17 mouse cellular contexts compared by ENCODE assay signal in genomic region chr2:145680762-145681161, GRCm38 (mm10). TPM values are rescaled to one million over a fixed set of nuclear protein-coding genes. Genes with fewer than 3 reads are reported as not detected.
DNase-seq lines count a peak whose midpoint lies in the region; ATAC-seq lines count a peak whose summit lies in the region.
"Had no signal": no experiment of that assay in that cellular context is flagged by ENCODE, and none has a peak within 500 bp of the region (broad histone marks: within the 10 kb centered on the region; RNA-seq: fewer than 3 reads in every experiment).

No protein-coding gene starts in this region.

- 53% methylated on average over 9 of the region's 9 CpGs for whole genome bisulfite sequencing in kidney, embryonic 15.5 days
- 74% methylated on average over 9 of the region's 9 CpGs for WGBS in embryonic facial prominence, embryonic 14.5 days
- 63% methylated on average over 9 of the region's 9 CpGs for WGBS in intestine, embryonic 15.5 days
- 69% methylated on average over 9 of the region's 9 CpGs for WGBS in stomach, embryonic 14.5 days

- no peak overlapping the region for H3K4me3 ChIP-seq in kidney, embryonic 15.5 days (replicated peaks)
- no peak overlapping the region for H3K4me3 ChIP-seq in embryonic facial prominence, embryonic 14.5 days (ENCODE audit: low read depth, low read length)
- H3K4me3 ChIP-seq in intestine, embryonic 15.5 days (replicated peaks), result no peak overlapping the region
- no peak overlapping the region for H3K4me3 ChIP-seq in stomach, embryonic 14.5 days (ENCODE audit: low read depth, low read length)
- H3K4me3 ChIP-seq: left cerebral cortex, adult 2 months; liver, embryonic 13.5 days; neural tube, embryonic 15.5 days had no signal

- DNase-seq in kidney, postnatal 10 days, result no peak
- no peak for DNase-seq in embryonic facial prominence, embryonic 14.5 days (ENCODE audit: low spot score)
- DNase-seq in layer of hippocampus, adult 8-10 months (ENCODE audit: low spot score in 2 of 2), result no peak
- DNase-seq in T-cell, adult 2 months (ENCODE audit: low spot score), result no peak
- DNase-seq: adrenal gland, adult 8-10 months; cerebellum, adult 9-10 months; liver, embryonic 13.5 days; right cerebral cortex, postnatal 25 days; thymus, postnatal 14 days had no signal

- H3K9me3 ChIP-seq in kidney, embryonic 15.5 days (replicated peaks), result no peaks in the 10 kb centered on the region
- no peaks in the 10 kb centered on the region for H3K9me3 ChIP-seq in embryonic facial prominence, embryonic 14.5 days (ENCODE audit: control insufficient read depth, low read length)
- no peaks in the 10 kb centered on the region for H3K9me3 ChIP-seq in intestine, embryonic 15.5 days
- H3K9me3 ChIP-seq in stomach, embryonic 14.5 days (ENCODE audit: control insufficient read depth, low read depth, low read length), result no peaks in the 10 kb centered on the region
- H3K9me3 ChIP-seq: liver, embryonic 13.5 days; neural tube, embryonic 15.5 days had no signal

- H3K4me1 ChIP-seq in kidney, embryonic 15.5 days, result peaks cover 85% of the 10 kb centered on the region
- peaks cover 40% of the 10 kb centered on the region for H3K4me1 ChIP-seq in embryonic facial prominence, embryonic 14.5 days (ENCODE audit: control insufficient read depth, insufficient read depth, low read length)
- peaks cover 27% of the 10 kb centered on the region for H3K4me1 ChIP-seq in intestine, embryonic 15.5 days (replicated peaks)
- peaks cover 40% of the 10 kb centered on the region for H3K4me1 ChIP-seq in stomach, embryonic 14.5 days (ENCODE audit: control insufficient read depth, insufficient read depth, low read length)

- H3K9ac ChIP-seq in kidney, embryonic 15.5 days, result 0 out of 2 replicates have a peak overlapping the region, but pooled peaks have one; percentile 7
- no peak overlapping the region for H3K9ac ChIP-seq in embryonic facial prominence, embryonic 14.5 days (ENCODE audit: low read depth, low read length)
- no peak overlapping the region for H3K9ac ChIP-seq in intestine, embryonic 15.5 days
- no peak overlapping the region for H3K9ac ChIP-seq in stomach, embryonic 14.5 days (replicated peaks; ENCODE audit: low read depth, low read length)
- H3K9ac ChIP-seq: liver, embryonic 13.5 days; neural tube, embryonic 15.5 days had no signal

- no peak overlapping the region for H3K4me2 ChIP-seq in kidney, embryonic 15.5 days
- H3K4me2 ChIP-seq in embryonic facial prominence, embryonic 14.5 days (ENCODE audit: low read depth, low read length), result no peak overlapping the region
- H3K4me2 ChIP-seq in intestine, embryonic 15.5 days (replicated peaks), result no peak overlapping the region
- H3K4me2 ChIP-seq in stomach, embryonic 14.5 days (replicated peaks; ENCODE audit: low read depth, low read length), result no peak overlapping the region
- H3K4me2 ChIP-seq: liver, embryonic 13.5 days; neural tube, embryonic 15.5 days had no signal

- peaks cover 3% of the 10 kb centered on the region; the same call in 1 of the 2 replicates for H3K36me3 ChIP-seq in kidney, embryonic 15.5 days
- H3K36me3 ChIP-seq in embryonic facial prominence, embryonic 14.5 days (ENCODE audit: control insufficient read depth, insufficient read depth, low read length), result no peaks in the 10 kb centered on the region
- no peaks in the 10 kb centered on the region for H3K36me3 ChIP-seq in intestine, embryonic 15.5 days
- no peaks in the 10 kb centered on the region for H3K36me3 ChIP-seq in stomach, embryonic 14.5 days (ENCODE audit: control insufficient read depth, insufficient read depth, low read length)
- H3K36me3 ChIP-seq: liver, embryonic 13.5 days; neural tube, embryonic 15.5 days had no signal

- no peak for ATAC-seq in kidney, embryonic 15.5 days (replicated peaks; ENCODE audit: low FRiP score)
- no peak for ATAC-seq in embryonic facial prominence, embryonic 14.5 days (ENCODE audit: low read depth)
- no peak for ATAC-seq in intestine, embryonic 15.5 days
- no peak for ATAC-seq in stomach, embryonic 14.5 days (ENCODE audit: insufficient number of reproducible peaks, insufficient read depth, low FRiP score, low read depth)
- ATAC-seq: forebrain, embryonic 16.5 days; inflammation-experienced regulatory T-cells, adult 6 months; midbrain, embryonic 16.5 days had no signal

- peak overlapping the region; percentile 75 for H3K27ac ChIP-seq in kidney, embryonic 15.5 days
- 0 out of 2 replicates have a peak overlapping the region, but pooled peaks have one; percentile 21 for H3K27ac ChIP-seq in embryonic facial prominence, embryonic 14.5 days (replicated peaks; ENCODE audit: low read depth, low read length)
- peak overlapping the region; percentile 58 for H3K27ac ChIP-seq in intestine, embryonic 15.5 days
- H3K27ac ChIP-seq in stomach, embryonic 14.5 days (ENCODE audit: low read length), result peak overlapping the region; percentile 71; the same call in 1 of the 2 replicates
- H3K27ac ChIP-seq: left cerebral cortex, adult 2 months; liver, embryonic 13.5 days; neural tube, embryonic 15.5 days had no signal

- H3K27me3 ChIP-seq in kidney, embryonic 15.5 days, result no peaks in the 10 kb centered on the region
- no peaks in the 10 kb centered on the region for H3K27me3 ChIP-seq in embryonic facial prominence, embryonic 14.5 days (replicated peaks; ENCODE audit: control insufficient read depth, insufficient read depth, low read length)
- no peaks in the 10 kb centered on the region for H3K27me3 ChIP-seq in intestine, embryonic 15.5 days (replicated peaks)
- H3K27me3 ChIP-seq in stomach, embryonic 14.5 days (ENCODE audit: control insufficient read depth, insufficient read depth, low read length), result no peaks in the 10 kb centered on the region
- H3K27me3 ChIP-seq: neural tube, embryonic 15.5 days had no signal

RNA-seq across cellular contexts. Expression of gene Rin2, which starts 5.7 kb away (rescaled TPM):
- polyA plus RNA-seq in kidney, embryonic 15.5 days (2015; fragmentation: Nextera tagmentation; extraction: Ambion mirVana), result 32.1 and 33.0 TPM in 2 replicates
- polyA plus RNA-seq in embryonic facial prominence, embryonic 14.5 days (2014; fragmentation: Nextera tagmentation; extraction: Ambion mirVana), result 33.0 and 34.7 TPM in 2 replicates
- polyA plus RNA-seq in intestine, embryonic 15.5 days (2015; fragmentation: Nextera tagmentation; extraction: Ambion mirVana), result 18.2 and 18.6 TPM in 2 replicates
- 38.0 and 42.2 TPM in 2 replicates for polyA plus RNA-seq in stomach, embryonic 14.5 days (2014; fragmentation: Nextera tagmentation; extraction: Ambion mirVana)
- 10 to 100 TPM; 28.4 to 45.9 (median 35.7) TPM for total RNA-seq in layer of hippocampus, adult 8-10 months (2022)

Comparison
In these comparisons a context has a peak if more than half of its experiments do, and no peak if none do; other contexts are left out.
1. H3K27ac ChIP-seq: peak in every context shown above with its lines; median percentile 75 in kidney, embryonic 15.5 days; 71 in stomach, embryonic 14.5 days; 58 in intestine, embryonic 15.5 days; 21 in embryonic facial prominence, embryonic 14.5 days.